Mouse (Mus musculus): ENCODE measurements around the gene Appl2. TPM values are rescaled to one million over a fixed set of nuclear protein-coding genes. Genes with fewer than 3 reads are reported as not detected.

Gene Appl2
- 39.6 and 45.4 TPM in 2 replicates for polyA plus RNA-seq (2012; rRNA removed)

GRCm38 (mm10) chr10:83648131-83649020, at the start of gene Appl2:
Gene Appl2 (minus strand): TSS chr10:83648738.

Other genes starting within 250 kb of the Appl2 start
- gene Aldh1l2, start 114.6 kb downstream of the Appl2 start, polyA plus RNA-seq (2012; rRNA removed), result 5.2 and 6.0 TPM in 2 replicates
- 14.2 and 18.7 TPM in 2 replicates for gene Washc4, start 105.0 kb downstream of the Appl2 start, polyA plus RNA-seq (2012; rRNA removed)
- 23.1 and 26.5 TPM in 2 replicates for gene 1500009L16Rik, start 74.1 kb upstream of the Appl2 start, polyA plus RNA-seq (2012; rRNA removed)